Mouse (Mus musculus) frontal cortex, postnatal 10 days (tissue): ENCODE data around the gene Atpif1.

Experiments
- DNase-seq, 2 experiments: peaks; one replicate each; pipeline ENCODE4 v3.0.0; 2022; ENCODE audit warnings: low spot score in 2 of 2, mixed read lengths in 1 of 2

Gene Atpif1

GRCm38 (mm10) chr4:132527917-132528522 is 5.4 kb downstream of the Atpif1 start:
- no peak for DNase-seq

GRCm38 (mm10) chr4:132526678-132527077 is 6.8 kb downstream of the Atpif1 start:
- DNase-seq = no peak

- DNase-seq = no peak
Measured at GRCm38 (mm10) chr4:132524808-132525207, 8.7 kb downstream of the Atpif1 start.

DNA sequence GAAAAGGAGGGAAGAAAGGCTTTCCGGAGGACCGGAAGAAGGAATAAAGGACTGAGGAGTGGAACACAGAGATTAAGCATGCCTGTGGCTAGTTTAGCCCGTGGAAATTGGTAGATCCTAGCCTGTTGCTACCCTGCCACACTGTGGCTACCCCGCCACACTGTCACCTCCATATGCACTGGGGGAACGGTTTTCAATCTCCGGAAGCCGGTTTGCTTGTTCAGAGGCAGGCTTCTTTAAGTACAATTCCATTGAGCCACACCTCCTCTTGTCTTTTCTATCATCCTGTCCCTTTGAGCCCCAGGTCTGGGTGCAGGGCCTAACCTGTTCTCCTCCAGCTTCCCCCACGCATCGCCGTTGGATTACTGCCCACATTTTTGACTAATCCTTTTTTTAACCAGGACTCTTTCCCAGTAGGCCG is 9.1 kb downstream of the Atpif1 start:
- no peak for DNase-seq

DNA sequence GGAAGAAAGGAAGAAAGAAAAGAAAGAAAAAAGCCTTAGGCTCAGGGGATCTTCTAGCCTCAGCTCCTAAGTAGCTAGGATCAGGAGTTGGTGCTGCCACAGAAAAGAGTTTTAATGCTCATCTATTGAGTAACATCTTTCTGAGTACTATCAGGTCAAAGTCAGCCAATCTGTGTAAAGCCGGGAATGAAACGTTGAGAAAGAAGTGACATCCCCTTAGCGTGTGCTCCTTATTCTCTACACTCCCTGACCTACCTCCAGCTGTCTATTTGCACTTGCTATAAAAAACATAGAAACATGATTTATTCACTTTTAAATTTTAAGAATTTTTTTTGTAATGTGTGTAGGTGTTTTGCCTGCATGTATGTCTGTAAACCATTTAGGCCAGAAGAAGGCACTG is 14.3 kb downstream of the Atpif1 start:
- DNase-seq = no peak

DNA sequence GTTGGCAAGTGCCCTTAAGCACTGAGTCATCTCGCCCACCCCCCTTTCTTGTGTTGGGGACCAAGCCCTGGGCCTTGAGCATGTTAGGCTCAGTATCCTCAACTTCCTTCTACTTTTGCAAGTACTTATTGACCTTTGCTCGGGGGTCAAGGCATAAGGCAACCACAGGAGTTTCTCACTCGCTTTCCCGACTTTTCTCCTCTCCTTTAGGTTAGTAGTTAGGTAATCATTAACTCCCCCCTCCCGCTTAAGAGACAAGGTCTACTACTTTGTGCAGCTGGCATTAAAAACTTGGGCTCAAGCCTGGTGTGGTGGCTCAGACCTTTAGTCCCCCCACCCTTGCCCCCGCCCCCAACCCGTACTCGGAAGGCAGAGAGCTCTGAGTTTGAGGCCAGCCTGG is 15.4 kb downstream of the Atpif1 start:
- DNase-seq = no peak

GRCm38 (mm10) chr4:132515369-132516155 is 17.9 kb downstream of the Atpif1 start:
- peak; percentile 88 to 94 for DNase-seq

DNA sequence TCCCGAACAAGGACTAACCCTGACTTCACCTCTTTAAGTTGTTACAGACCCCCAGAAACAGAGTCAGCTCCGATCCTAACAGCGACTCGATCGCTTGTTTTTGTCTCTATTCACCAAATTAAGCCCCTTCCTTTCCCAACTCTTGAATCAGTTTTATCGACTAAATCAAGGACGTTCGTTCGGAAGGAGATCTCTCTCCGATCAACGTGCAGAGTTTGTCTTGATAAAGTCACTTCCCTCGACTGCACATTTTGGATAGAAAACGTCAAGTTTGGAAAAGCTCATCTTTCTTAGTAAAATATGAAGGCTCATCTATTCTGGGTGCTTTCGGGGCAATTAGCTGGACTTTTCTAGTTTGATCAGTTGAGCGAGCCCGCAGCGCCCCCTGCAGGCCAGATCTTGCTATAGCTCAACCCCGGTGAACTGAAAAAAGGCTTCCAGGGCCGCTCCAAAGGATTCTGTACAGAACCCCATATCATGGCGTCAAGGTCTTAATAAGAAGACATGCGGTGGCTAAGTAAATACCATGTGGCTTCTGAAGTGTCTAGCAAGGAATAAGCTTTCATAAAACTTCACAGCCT is 18.8 kb downstream of the Atpif1 start:
- DNase-seq = peak in 1 of 2 experiments; percentile 79

- DNase-seq = no peak
Measured at GRCm38 (mm10) chr4:132513395-132514273, 19.8 kb downstream of the Atpif1 start.

- DNase-seq = no peak
Measured at GRCm38 (mm10) chr4:132512080-132512479, 21.4 kb downstream of the Atpif1 start.

DNA sequence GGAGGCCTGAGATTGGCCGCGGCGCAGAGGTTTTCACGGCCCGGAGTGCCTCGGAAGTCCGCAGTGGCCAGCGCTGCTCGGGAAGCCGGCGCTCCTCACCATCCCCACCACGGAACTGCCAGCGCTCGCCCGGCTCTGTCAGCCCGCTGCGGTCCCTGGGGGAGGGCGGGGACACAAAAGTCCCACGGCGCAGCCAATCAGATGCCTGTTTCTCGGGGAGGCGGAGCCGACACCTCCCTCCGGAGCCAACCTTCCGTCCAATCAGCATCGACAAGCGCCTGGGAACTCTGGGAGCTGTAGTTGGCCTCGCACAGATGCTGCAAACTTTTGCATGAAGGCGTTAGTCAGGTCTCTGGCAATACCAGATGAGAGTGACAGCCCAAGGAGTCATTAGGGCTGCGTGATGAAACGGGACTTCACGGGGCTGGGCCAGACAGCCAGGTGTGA is 23.1 kb downstream of the Atpif1 start, which contains the start of gene Sesn2:
Gene Sesn2 (minus strand): TSS at position 150 of the 447 bp plus-strand sequence.
- peak; percentile 95 to 97 for DNase-seq

- DNase-seq = peak; percentile 70 to 76
Measured at GRCm38 (mm10) chr4:132509621-132510296, 23.7 kb downstream of the Atpif1 start.

DNA sequence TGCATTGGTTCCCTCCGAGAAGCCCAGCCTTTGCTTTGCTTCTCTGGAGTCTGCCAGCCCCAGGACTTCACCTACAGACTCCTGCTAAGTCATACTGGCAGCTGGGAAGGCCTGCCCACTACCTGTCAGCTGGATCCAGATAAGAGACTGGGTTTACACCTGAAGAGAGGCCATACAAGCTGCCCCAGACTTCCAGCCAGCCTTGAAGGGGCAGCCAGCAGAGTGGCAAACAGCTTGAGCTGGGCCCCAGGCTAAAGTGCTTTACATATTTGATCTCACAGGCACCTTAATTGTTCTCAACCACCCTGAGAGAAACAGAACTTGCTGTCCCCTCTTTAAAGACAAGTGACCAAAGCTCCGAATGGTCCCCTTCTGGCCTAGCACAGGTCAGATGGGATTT is 26.2 kb downstream of the Atpif1 start:
- DNase-seq = no peak

GRCm38 (mm10) chr4:132506250-132506649 is 27.2 kb downstream of the Atpif1 start:
- DNase-seq = no peak

GRCm38 (mm10) chr4:132505800-132506199 is 27.7 kb downstream of the Atpif1 start:
- no peak for DNase-seq

DNA sequence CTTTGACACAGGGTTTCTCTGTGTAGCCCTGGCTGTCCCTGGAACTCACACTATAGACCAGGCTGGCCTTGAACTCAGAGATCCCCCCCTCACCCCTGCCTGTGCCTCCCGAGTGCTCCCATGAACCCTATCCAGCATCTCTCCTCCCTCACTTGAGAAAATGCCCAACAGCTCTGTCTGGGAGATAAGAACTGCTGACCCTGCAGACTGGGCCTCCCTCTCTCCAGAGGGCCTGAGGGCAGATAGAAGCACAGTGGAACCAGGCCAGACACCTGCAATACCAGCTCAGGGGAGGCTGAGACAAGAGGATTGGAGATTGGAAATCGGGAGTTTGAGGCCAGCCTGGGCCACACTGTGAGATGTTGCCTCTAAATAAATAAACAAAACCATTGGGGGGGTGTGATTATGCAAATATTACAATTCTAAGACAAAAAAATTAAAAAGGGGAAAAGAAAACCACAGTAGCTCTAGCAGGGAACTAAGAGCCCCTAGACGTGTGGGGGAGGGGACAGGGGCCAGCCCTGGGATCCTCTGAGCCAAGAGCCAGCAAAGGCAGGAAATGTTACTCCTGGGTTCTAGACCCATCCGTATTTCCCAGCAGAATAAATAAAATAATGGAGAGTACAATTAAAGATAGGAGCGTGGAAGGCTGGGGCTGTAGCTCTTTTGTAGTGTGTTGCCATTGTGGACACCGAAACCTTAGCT is 28.3 kb downstream of the Atpif1 start:
- DNase-seq = no peak

DNA sequence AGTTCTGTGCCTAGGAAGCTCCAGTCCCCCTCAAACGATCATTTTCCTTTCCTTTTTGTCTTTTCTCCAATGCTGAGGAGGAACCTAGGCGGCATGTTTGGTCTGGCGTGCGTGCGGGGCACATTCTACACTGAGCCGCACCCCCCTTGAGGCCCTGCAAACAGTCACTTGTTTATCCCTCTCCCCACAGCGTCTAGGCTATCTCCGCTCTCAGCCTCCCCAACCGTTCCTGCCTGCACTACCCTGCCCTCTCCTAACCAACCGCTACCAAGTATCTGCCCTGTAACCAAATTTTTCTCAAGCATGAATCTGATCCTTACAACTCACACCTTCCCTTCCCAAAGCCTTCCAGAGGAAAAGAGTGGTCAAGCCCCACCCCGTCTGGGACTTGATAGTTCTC is 30.1 kb downstream of the Atpif1 start:
- DNase-seq = no peak

DNA sequence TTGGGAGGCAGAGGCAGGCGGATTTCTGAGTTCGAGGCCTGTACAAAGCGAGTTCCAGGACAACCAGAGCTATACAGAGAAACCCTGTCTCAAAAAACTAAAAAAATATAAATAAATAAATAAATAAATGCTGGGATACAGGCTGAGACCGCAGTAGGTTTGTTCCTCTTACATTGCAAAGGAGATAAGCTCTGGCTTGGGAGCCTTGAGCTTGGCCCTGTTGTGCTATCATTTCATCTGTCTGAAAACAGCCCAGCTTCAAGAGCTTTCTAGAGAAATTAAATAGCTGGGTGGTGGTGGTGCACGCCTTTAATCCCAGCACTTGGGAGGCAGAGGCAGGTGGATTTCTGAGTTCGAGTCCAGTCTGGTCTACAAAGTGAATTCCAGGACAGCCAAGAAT is 31.8 kb downstream of the Atpif1 start:
- no peak for DNase-seq

DNA sequence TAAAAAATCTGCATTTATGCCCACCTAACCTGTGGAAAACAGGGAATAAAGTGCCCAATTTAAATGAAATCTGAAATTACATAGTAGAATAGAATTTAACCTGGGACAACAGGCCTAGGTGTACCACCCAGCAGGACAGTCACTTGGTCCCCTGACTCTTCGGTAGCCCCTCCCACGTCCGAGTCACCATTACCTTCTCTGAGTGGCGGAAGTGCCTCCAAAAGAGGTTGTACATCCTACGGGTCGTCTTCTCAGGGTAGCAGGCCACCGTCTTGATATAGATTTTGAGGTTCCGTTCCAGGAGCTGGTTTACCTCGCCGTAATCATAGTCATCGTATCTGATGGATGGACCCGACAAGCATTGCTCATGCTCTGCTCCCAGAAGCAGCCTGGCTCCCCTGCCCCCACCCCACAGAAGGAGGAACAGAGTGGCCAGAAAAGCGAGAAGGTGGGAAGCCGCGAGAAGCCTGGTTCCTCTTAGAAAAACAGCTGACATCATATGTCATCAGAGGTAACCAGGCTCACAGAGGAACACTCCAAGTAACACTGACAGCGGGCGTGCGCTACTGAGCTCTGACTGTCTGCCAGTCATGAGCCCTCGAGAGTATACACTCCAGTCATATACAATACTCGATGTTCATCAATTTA is 39.1 kb downstream of the Atpif1 start:
- DNase-seq = no peak
